Mouse (Mus musculus) 3134 (cell line): ENCODE results near the gene Pnmal1.

ENCODE experiments used
- DNase-seq: peaks from one replicate; pipeline ENCODE4 v3.0.0-alpha.2; 2011; ENCODE audit warnings: low spot score; ENCODE audit not compliant: insufficient read length; ENCODE audit errors: extremely low read depth

The Pnmal1 gene

DNA sequence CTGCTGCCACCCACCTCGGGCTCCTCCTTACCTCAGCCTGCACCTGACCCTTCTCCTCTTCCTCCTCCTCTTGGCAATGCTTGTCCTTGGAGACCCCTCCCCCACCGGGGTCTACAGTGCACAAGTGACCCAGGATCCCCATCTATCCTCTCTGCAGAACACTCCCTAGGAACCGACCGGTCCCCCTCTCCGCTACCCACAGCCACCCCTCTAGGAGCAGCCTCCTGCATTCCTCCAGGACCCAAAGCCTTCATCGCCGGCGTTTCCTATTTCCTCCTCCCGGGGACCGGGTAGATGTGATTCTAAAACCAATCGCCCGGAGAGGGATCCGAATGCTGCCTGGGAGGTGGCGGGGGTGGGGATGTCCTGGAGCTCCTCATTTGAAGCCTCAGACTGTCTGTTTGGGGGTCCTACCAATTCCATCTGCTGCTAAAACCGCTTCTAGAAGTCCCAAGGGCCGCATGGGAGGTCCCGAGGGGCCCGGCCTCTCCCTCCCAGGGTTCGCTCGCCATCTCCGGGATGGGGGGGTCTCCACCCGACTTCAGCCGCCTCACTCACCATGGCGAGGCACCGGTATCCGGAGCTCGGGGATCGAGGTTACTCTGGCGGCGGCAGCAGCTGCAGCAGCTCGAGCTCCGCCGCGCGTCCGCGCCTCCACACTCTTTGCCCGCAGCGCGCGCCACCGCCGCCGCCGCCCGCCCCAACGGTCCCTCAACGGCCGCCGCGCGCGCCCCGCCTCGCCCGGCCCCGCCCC lies 36.0 kb upstream of the Pnmal1 start:
- no peak for DNase-seq

DNA sequence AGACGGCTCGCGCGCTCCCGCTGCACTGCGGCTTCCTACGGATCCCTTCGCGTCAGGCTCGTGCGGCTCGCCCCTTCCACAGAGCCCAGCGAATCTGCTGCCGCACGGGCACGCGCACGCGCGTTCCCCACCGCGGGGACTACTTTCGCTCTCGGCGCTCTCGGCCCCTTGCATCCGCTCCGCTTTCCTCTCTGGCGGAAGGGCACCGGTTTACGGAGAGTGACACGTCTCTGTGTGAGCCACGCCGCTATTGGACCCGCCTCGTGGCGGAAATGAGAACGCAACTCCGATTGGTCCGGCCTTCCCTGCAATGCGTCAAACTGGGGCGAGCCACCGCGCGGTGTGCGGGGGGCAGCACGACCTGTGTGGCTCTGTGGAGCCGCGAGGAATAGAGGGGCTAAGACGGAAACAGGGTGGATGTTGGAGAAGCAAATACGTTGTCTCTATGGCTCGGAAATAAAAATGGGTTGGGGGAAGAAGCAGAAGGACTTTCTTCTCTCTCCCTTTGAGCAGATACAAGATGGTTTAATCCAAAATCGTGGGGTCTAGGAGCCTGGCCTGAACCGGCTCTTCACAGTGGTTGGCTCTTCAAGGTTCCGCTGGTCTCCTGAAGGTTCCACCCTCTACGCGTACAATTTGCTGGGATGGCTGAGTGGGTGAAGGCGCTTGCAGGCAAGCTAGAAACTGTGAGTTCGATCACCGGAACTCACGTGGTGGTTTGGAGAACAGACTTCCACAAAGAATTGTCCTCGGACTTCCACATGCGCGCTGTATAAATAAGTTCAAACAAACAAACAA lies 35.2 kb upstream of the Pnmal1 start, which contains the start of gene Calm3:
TSS of gene Calm3 (minus strand) at position 78 of the 798 bp plus-strand sequence.
- DNase-seq: peak; percentile 99

DNA sequence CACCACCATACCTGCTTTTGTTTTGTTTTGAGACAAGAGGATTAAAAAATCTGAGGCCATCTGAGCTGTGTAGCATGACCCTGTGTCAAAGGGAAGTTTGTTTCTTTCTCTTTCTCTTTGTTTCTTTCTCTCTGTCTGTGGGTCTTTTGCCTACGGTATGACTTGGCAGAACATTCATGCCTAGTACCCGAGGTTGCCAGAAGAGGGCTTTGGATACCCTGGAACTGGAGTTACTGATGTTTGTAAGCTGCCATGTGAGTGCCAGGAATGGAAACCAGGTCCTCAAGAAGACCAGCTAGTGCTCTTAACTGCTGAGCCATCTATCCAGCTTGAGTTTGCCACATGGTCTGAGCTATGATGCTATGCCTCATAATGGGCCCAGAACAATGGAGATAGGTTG lies 31.1 kb upstream of the Pnmal1 start:
- DNase-seq: no peak

DNA sequence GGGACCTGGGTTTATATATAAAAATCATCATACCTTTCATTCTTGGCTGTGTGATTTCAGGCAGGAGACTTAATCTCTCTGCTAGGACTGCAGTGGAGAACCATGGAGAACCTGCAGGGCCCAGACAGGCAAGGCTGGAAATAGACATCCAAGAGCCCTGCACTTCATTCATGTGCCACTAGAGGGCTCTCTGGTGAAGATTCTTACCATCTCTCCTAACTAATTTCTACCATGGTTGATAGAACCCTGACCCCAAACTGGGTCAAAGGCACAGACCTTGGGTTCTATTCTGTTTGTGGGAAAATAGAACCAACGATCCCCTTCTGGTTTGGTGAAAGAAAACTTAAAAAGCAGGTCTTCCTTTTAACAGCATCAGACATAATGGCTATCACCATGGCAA lies 28.6 kb upstream of the Pnmal1 start:
- no peak for DNase-seq

DNA sequence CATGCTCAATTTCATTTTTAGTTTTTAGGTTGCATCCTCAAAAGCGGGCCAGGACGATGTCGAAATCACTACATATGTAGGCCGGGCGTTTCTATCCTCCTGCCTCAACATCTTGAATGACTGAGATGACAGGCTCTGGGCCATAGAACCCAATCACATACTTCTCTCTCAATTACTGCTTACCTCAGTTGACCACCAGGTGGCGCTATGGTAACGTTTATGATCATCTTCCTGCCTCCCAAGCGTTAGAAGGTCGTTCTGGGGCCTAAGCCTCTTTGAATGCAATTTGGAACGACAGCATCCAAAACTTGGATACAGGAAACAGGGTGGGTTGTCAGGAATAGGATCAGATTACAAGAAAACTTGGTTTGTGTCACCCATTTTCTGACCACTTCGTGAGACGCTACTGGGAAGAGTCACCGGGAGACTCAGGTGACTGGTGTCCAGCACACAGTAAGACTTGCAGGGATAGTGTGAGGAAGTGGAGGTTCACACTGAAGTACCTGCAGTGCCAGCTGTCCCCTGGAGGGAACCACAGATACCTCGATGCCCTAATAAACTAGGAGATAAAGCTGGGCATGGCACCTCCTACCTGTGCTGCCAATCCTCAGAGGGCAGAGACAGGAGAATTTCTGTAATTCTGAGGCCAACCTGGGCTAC lies 27.4 kb upstream of the Pnmal1 start:
- DNase-seq: no peak

DNA sequence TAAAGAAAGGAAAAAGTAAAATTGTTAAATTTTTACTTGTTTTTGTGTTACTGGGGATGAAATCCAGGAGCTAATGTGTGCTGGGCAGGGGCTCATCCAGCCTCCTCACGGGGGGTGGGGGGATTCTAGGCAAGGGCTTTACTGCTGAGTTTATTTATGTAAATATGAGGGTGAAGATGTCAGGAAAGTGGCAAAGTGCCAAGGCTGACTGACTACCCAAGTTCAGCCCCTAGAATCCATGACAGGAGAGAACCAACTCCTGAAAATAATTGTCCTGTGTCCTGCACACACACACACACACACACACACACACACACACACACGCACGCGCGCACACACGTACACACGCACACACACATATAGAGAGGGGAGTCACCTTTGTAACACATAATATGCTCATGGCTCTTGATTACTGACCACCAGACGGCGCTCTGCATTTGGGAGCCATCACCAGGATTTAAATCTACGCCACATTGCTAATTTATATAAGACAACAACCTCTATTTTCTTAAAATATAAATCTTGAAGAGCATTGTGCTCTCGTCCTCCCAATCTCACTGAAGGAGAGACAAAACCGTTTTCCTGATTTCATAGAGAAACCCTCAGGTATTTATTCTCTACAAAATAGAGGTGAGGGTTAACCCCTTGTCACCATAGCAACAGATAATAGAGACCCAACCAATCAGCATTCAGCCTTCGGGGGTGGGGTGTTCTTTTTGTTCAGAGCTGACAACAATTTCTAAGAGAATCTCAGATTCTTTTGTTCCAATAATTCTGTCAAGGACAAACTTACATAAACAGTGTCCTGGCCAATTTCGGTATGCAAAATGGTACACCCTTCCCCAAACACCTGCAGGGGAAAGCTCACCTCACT lies 26.5 kb upstream of the Pnmal1 start:
- DNase-seq: no peak

DNA sequence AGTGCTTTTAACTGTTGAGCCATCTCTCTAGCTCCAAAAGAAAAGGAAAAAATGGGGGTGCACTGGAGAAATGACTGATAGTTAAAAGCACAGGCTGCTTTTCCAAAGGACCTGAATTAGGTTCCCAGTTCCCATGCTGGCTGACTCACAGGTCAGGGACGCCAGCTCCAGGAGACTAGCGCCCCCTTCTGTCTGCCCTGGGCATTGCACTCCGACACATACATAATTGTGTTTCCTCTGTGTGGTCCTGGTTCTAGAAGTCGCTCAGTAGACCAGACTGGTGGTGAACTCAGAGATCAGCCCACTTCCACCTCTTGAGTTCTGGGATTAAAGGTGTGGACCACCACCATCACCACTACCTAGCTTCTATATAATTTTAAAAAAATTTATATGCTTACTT lies 22.2 kb upstream of the Pnmal1 start:
- DNase-seq: no peak

DNA sequence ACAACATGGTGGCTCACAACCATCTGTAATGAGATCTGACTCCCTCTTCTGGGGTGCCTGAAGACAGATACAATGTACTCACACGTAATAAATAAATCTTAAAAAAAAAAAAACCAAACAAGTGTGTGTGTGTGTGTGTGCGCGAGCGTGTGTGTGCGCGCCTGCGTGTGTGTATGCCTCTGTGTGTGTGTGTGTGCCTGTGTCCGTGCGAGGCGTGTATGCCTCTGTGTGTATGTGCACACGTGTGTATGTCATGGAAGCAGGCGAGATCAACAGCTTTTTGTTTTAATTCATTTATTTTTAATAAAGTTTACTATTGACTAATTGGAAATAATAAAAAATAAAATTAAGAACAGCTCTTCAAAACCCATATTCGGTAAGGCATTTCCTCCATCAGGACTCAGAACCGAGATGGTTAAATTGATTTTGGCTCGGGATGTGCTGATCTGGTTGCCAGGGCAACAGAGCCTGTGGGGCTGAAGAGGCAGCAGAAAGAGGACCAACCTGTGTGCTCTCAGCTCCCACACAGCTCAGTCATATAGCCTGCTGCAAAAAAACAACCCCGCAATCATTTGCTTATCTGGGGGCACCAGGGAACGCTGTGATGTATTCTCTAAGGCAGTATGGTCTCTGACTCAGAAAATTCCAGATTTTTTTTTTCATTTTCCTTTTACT lies 21.2 kb upstream of the Pnmal1 start:
- DNase-seq: no peak

DNA sequence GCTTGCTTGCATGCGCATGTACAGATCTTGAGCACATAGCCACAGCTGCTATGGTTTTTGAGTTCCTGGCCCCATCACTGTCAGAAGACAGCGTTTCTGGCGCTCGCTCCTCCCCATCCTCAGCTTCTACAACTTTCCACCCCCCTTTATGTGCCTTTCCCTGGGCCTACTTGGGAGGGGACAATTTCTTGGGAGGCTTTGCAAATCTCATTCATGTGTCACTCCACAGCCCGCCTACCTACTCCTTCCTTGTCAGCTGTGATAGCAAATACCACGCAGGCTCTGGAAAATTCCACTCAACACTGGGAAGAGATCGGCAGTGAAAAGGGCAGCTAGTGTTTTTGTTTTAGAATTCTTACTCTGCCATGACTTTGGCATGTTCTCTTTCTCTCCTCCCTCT lies 19.2 kb upstream of the Pnmal1 start:
- DNase-seq: no peak

DNA sequence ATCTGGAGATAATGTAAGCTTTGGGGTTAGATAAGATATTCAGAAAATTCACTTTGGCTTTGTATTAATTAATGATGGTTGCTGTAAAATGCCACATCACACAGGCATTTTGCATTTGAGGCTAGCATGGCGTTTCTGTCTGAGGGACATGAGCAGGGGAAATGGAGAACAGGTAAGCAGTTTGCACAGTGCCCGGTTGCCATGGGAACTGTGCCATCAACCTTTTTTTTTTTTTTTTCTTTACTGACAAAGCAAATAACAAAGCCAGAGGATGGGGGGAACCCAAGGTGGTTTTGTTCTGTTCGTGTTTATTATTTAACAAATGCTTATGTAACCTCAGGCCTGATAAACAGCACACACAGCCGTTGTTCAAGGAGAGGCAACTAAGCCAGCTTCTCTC lies 16.6 kb upstream of the Pnmal1 start:
- no peak for DNase-seq

DNA sequence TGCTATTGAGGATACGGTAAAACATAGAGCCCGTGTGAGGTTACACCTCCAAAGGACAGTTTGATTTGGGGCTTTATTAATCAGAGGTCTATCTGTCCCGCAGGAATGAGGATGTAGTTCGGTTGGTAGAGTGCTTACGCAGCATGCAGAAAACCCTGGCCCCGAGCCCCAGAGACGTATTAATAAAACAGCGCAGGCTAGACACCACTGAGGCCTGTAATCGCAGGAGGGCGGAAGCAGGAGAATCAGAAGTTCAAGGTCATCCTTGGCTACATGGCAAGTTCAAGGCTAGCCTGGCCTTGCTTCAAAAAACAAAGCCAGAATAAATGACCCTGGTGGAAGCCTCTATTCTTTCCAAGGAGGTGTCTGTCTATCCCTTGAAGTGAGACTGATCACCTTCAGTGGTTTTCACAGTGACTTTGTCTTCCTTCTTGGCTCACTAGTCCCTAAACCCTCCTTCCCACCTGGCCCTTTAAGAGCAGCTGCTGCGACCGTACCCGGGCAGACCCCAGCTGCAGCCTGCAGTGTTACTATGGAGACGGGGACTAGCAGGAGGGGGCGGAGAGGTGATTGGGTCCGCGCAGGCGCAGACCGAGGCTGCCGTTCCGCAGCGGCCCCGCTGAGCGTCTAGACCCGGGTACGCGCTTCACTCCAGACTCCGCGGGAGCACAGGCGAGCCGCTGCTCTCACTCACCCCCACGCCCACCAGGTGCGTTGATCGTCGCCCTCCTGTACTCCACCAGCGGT lies 15.2 kb upstream of the Pnmal1 start, which contains the start of gene Pnmal2:
TSS of gene Pnmal2 (plus strand) at position 622 of the 747 bp plus-strand sequence.
- DNase-seq: no peak

DNA sequence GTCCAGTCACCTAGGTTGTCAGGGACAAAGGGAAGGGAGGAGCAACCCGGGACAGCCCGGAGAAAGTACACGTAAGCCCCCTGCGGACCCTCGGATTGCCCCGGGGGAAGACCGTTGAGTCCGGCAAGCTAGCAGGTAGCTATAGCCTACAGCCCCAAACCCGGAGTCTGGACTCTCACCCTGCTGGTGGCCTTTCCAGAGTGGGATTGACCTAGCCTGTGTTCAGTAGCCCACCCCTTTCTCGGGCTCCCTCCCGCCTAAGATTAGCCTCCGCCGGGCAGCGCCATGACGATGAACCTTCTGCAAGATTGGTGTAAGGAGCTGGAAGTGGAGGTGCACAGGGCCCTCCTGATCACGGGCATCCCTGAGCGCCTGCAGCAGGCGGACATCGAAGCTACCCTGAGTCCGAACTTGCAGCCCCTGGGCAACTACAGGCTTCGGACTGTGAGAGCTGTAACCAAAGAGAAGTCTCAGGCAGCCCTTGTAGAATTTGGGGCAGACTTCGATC lies 14.6 kb upstream of the Pnmal1 start:
- DNase-seq: no peak

DNA sequence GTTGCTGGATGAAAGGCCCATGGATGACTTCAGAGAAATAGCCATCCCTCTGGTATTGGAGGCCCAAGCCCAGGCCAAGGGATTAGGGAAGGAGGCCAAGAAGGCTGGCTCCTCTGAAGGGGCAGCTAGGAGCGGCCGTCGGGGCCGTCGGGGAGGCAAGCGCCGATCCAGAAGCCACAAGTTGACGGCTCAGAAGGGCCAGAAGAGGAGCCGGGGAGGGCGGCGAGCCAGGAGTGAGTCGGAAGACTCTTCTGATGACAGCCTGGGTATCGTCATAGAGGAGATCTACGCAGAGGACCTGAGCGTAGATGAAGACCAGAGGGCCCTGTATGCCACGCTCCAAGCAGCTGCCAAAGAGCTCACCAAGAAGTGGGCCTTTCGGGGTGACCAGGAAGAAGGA lies 14.1 kb upstream of the Pnmal1 start:
- no peak for DNase-seq

DNA sequence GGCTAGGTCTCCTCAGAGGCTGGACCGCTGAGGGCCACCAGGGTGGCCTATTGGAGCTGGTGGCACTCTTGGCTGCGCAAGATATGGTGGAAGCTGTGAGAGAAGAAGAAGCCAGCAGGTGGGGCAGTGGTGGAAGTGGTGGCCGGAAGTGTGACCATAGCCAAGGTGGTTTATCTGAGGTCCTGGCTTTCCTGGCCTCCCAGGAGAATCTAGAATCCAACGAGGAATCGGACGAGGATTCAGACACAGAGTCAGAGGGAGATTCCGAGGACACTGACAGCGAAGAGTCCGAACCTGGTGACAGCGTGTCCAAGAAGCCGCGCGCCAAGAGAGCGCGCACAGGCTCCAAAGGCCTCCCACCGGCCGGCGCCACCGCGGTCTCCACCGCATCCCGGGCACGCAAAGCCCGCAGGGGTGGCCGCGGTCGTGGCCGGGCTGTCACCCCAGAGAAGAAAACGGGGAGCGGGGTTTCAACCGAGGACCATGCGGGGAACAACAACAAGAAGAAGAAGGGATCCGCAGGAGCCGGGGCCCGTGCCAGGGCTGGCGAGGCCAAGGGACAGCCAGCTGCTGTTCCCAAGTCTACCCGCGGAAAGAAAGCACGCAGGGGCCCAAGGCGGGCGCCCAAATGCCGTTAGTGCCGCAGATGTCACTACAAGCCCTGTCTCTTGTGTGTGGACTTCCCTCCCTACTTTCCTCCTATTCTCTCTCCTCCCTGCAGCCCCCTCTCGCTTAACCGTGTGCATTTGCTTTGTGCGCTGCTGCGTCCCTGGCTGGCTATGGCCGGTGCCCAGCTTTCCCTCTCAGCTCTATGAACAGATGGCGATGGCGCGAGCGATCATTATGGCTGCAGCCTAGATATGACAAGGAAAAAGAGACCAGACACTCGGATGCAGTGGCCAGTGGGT lies 12.8 kb upstream of the Pnmal1 start:
- DNase-seq: no peak

DNA sequence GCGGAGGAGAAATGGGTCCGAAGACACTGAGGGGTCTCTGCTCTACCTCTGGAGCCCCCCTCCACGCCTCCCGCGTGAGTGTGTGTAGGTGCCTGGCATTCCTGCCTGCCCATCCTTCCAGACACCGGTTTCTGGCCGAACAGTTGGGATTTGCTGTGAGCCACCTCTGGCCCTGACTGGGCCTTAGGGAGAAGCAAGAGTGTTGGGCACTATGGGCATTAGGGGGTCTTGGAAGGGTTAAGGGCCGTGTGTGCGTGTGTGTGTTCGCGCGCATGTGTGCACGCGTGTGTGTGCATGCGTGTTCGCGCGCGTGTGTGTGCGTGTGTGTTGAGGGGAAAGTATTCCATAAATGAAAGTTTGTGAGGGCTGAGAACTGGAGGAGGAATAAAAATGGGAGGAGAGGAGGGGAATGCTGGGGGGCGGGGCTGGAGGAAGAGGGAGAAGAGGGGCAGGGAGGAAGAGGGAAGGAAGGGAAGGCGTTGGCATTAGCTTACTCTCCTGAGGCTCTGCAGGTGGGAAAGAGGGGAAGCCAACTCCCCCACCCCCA lies 12.1 kb upstream of the Pnmal1 start:
- DNase-seq: no peak

DNA sequence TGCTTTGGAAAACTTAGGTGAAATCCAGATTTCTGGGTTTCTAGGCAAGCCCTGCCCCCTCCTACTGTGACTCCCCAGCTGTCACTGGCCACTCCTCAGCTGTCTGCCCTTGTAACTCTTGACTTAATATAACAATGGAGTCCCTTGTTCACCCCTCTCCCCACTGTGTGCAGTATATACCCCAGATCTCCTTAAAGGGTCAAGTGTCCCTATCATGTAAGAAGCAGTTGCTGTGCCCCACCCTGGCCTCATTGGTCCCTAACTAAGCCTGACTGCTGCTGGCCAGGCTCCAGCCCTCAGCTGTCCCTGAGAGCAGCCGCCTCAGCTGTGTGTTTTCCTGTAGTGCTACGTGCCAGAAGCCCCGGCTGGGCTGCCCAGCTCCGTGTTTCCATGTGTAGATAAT lies 11.5 kb upstream of the Pnmal1 start:
- no peak for DNase-seq

DNA sequence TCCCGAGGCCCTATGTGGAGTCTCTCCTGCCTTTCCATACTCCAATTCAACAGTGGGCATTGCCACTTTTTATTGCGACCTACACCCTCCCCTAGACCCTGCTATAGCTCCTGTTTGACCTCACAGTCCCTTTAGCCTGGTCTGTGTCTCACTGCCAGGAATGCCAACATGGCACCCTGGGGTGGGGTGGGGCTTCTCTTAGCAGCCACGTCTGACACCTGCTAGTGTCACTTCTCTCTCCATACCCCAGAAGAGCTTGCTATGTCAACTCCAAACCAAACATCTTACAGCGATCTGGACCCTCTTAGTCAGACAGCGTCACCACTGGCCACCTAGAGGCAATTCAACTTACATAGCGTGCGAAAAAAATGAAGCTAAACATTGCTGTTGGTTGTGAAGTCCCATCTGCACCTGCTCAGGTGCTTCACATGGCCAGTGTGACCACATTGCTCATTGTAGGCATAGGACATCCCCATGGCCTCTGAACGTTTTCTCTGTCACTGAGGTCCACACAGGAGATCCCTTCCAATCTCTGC lies 10.5 kb upstream of the Pnmal1 start:
- no peak for DNase-seq
